Mouse (Mus musculus): Measurements from ENCODE around the gene Zfp804a.

DNA sequence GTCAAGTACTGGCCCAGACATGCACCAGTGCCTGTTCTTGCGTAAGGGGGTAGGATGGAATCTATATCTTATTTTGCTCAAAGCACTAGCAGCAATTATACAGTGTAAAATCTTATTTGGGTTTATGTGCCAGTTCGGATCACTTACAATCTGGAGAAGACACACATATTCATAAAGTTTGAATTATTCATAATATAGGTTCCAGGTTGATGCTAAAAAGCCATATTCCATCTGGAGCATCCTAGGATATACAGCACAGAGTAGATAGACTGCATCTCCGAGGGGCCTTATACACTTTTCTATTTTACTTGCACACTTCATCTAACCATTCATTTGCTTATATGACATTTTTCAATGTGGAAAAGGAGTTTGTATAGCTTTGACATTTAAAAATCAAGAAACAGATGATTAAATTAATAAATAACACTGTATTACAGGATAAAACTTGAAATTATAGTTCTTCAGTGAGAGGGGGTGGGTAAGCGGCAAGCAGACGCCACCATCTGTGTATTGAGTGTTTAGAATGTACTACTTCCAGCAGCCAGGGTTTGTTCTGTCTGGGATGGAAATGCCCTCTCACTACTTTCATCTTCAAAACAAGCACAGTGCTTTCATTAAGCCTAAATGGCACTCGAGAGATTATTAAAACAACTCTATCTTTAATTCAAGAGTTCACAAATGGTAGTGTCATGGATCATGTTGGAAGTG lies 25.4 kb downstream of the Zfp804a start:
- TF ChIP-seq POLR2A (IDR thresholded peaks at IDR 0.05; ENCODE audit: borderline replicate concordance, low read depth, low read length) (no peak), CTCF (IDR thresholded peaks at IDR 0.05; ENCODE audit: low read depth, low read length) (no peak)
